Mouse (Mus musculus): ENCODE measurements around the gene N4bp2.

GRCm38 (mm10) chr5:65847656-65848055 lies 84.3 kb downstream of the N4bp2 start:
- TF ChIP-seq GATA1 (IDR thresholded peaks at IDR 0.05; ENCODE audit: low read length), result no peak
- no peak for TF ChIP-seq TAL1 (IDR thresholded peaks at IDR 0.05; ENCODE audit: low read length)
